Mouse (Mus musculus): ENCODE measurements around the gene Smndc1.

DNA sequence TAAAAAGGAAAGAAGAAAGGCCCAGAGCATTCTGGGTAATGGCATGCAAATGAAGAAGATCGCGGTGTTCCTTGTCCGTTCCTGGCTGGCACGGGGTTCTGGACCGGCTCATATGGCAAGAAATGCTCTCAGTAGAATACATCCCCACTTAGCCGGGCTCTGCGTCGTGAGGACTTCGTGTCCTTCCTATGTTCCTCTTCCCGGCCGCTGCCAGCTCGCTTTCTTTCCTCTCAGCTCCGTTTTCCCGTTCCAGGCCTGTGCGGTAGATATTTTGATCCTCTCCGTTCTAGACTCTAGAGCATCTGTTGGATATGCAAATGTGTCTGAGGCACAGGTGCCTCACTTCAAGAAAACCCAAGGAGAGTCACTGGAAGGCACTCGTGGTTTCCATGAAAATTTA is 24.8 kb upstream of the Smndc1 start:
- no peak for TF ChIP-seq CTCF (IDR thresholded peaks at IDR 0.05; ENCODE audit: borderline replicate concordance, insufficient read depth, low read depth, low read length)
- no peak for TF ChIP-seq POLR2A (IDR thresholded peaks at IDR 0.05; ENCODE audit: borderline replicate concordance, insufficient read depth, low read length)

Measured in cerebellum, adult 2 months (tissue).